Mouse (Mus musculus) heart, postnatal 0 days (tissue): Measurements from ENCODE around the gene Hes6. TPM values are rescaled to one million over a fixed set of nuclear protein-coding genes. Genes with fewer than 3 reads are reported as not detected.

ENCODE experiments used
- ATAC-seq: fragments of 200-750 bp; cut with Nextera tagmentation; 2 replicates; pipeline ENCODE4 v1.8.0; 2017; ENCODE audit warnings: low read depth, moderate number of reproducible peaks, moderate library complexity; ENCODE audit not compliant: insufficient read depth
- DNase-seq: peaks from one replicate; pipeline ENCODE4 v3.0.0-alpha.2; 2016; ENCODE audit warnings: low spot score
- H3K27ac ChIP-seq: fragments of 300-500 bp; sonication (generic); 2 replicates; pipeline ENCODE4 v1.5.1; 2014; ENCODE audit warnings: low read depth, mild to moderate bottlenecking
- H3K27me3 ChIP-seq: fragments of 300-500 bp; sonication (generic); 2 replicates; pipeline ENCODE4 v1.6.1; 2014; ENCODE audit warnings: low read length, mixed read lengths; ENCODE audit not compliant: control insufficient read depth, insufficient read depth
- H3K36me3 ChIP-seq: fragments of 300-500 bp; sonication (generic); replicated peaks from 2 replicates; pipeline ENCODE4 v1.6.1; 2014; ENCODE audit warnings: low read length, mixed read lengths; ENCODE audit not compliant: control insufficient read depth, insufficient read depth
- H3K4me1 ChIP-seq: fragments of 300-500 bp; sonication (generic); 2 replicates; pipeline ENCODE4 v1.6.1; 2014; ENCODE audit warnings: antibody characterized with exemption; ENCODE audit not compliant: control insufficient read depth, insufficient read depth
- H3K4me2 ChIP-seq: fragments of 300-500 bp; sonication (generic); 2 replicates; pipeline ENCODE4 v1.6.1; 2014; ENCODE audit warnings: low read depth, mild to moderate bottlenecking, low read length, moderate library complexity
- H3K4me3 ChIP-seq: fragments of 300-500 bp; sonication (generic); 2 replicates; pipeline ENCODE4 v1.5.1; 2014; ENCODE audit warnings: low read depth, low read length
- H3K9ac ChIP-seq: fragments of 300-500 bp; sonication (generic); replicated peaks from 2 replicates; pipeline ENCODE4 v1.6.1; 2014; ENCODE audit warnings: low read depth, low read length, mixed read lengths
- H3K9me3 ChIP-seq: fragments of 300-500 bp; sonication (generic); replicated peaks from 2 replicates; pipeline ENCODE4 v1.6.1; 2016; ENCODE audit warnings: low read length; ENCODE audit not compliant: control insufficient read depth
- CTCF ChIP-seq: IDR thresholded peaks from 2 replicates; pipeline ENCODE4 v1.5.1; 2016; ENCODE audit warnings: antibody characterized with exemption, control low read depth, low read depth
- EP300 ChIP-seq: IDR thresholded peaks from 2 replicates; pipeline ENCODE4 v1.6.1; 2016; ENCODE audit warnings: antibody characterized with exemption, low read depth
- WGBS: fragments of 180-500 bp; shearing (Covaris S2); extraction: QIAGEN DNeasy Blood & Tissue Kit; methylation state at CpG from one replicate; pipeline ENCODE4 v1.1.7; 2014; 5-methylcytosine and 5-hydroxymethylcytosine counted together
- polyA plus RNA-seq: library from polyadenylated mRNA; unstranded; fragments of >200 nt; fragmentation: Nextera tagmentation; extraction: Ambion mirVana; gene quantifications from 2 replicates; pipeline ENCODE4 v1.2.1, GENCODE M21; 2015
- total RNA-seq: library from RNA; depleted of rRNA; stranded (reverse); fragments of >200 nt; gene quantifications from 2 replicates; pipeline ENCODE4 v1.2.3, GENCODE M21; 2014; ENCODE audit warnings: low replicate concordance

Hes6 gene
- total and polyA plus RNA-seq, 2 experiments from 2014 or later = 61.0 to 82.5 TPM

- no peak for ATAC-seq
- Histone ChIP-seq H3K27ac (no peak overlapping the region), H3K36me3 (peaks cover 74% of the 10 kb centered on the region), H3K4me1 (0 out of 2 replicates have a peak, but pooled peaks cover under 1% of the 10 kb centered on the region), H3K4me3 (no peak overlapping the region), H3K4me2 (no peak overlapping the region), H3K9ac (no peak overlapping the region), H3K27me3 (no peaks in the 10 kb centered on the region), H3K9me3 (no peaks in the 10 kb centered on the region)
- no peak for DNase-seq
- 85% methylated on average over 6 of the region's 6 CpGs for WGBS
- TF ChIP-seq CTCF (no peak), EP300 (no peak)
Measured at GRCm38 (mm10) chr1:91373414-91373835, 40.4 kb downstream of the Hes6 start.

GRCm38 (mm10) chr1:91370055-91370454 lies 43.8 kb downstream of the Hes6 start:
- Histone ChIP-seq H3K4me3 (no peak overlapping the region), H3K9me3 (no peaks in the 10 kb centered on the region), H3K4me2 (no peak overlapping the region), H3K27ac (no peak overlapping the region), H3K9ac (no peak overlapping the region), H3K27me3 (no peaks in the 10 kb centered on the region), H3K36me3 (peaks cover 41% of the 10 kb centered on the region), H3K4me1 (peaks cover 12% of the 10 kb centered on the region)
- ATAC-seq = peak; percentile 26; the same call in 1 of the 2 replicates
- TF ChIP-seq EP300 (no peak), CTCF (no peak)
- WGBS = 75% methylated on average over 23 of the region's 23 CpGs
- no peak for DNase-seq

GRCm38 (mm10) chr1:91369408-91369807 lies 44.4 kb downstream of the Hes6 start:
- no peak overlapping the region for H3K4me3 ChIP-seq
- no peak overlapping the region for H3K27ac ChIP-seq
- peaks cover 12% of the 10 kb centered on the region for H3K4me1 ChIP-seq
- ATAC-seq (no peak), DNase-seq (no peak)
- WGBS = 72% methylated on average over 4 of the region's 4 CpGs
- TF ChIP-seq EP300 = no peak
- no peak for TF ChIP-seq CTCF
- H3K4me2 ChIP-seq = no peak overlapping the region
- peaks cover 34% of the 10 kb centered on the region for H3K36me3 ChIP-seq
- H3K27me3 ChIP-seq = no peaks in the 10 kb centered on the region
- H3K9ac ChIP-seq = no peak overlapping the region
- no peaks in the 10 kb centered on the region for H3K9me3 ChIP-seq

GRCm38 (mm10) chr1:91367295-91367694 lies 46.5 kb downstream of the Hes6 start:
- WGBS = 98% methylated on average over 3 of the region's 3 CpGs
- H3K36me3 ChIP-seq = peaks cover 19% of the 10 kb centered on the region
- H3K4me3 ChIP-seq = no peak overlapping the region
- no peak for DNase-seq
- H3K27ac ChIP-seq = no peak overlapping the region
- ATAC-seq = no peak
- H3K4me1 ChIP-seq = peaks cover 12% of the 10 kb centered on the region
- no peaks in the 10 kb centered on the region; the same call in 1 of the 2 replicates for H3K9me3 ChIP-seq
- H3K4me2 ChIP-seq = no peak overlapping the region
- no peak for TF ChIP-seq EP300
- TF ChIP-seq CTCF = no peak
- no peak overlapping the region for H3K9ac ChIP-seq
- H3K27me3 ChIP-seq = no peaks in the 10 kb centered on the region

GRCm38 (mm10) chr1:91366215-91367108 lies 47.4 kb downstream of the Hes6 start, which contains the start of gene Erfe:
Gene Erfe (plus strand): TSS chr1:91366430.
- DNase-seq (peak; percentile 50), ATAC-seq (peak; percentile 46; the same call in 1 of the 2 replicates)
- Histone ChIP-seq H3K9me3 (no peaks in the 10 kb centered on the region; the same call in 1 of the 2 replicates), H3K4me3 (peak within 1 kb of the TSS; percentile 51), H3K27ac (no peak within 1 kb of the TSS), H3K36me3 (peaks cover 19% of the 10 kb centered on the region), H3K27me3 (no peaks in the 10 kb centered on the region), H3K4me2 (peak within 1 kb of the TSS; percentile 89), H3K9ac (peak within 1 kb of the TSS; percentile 44; the same call in 1 of the 2 replicates), H3K4me1 (peaks cover 12% of the 10 kb centered on the region)
- TF ChIP-seq EP300 (no peak), CTCF (peak; percentile 74)
- 3% methylated on average over 66 of the region's 68 CpGs for WGBS
